Mouse (Mus musculus): Measurements from ENCODE around the gene Axin1.

- TF ChIP-seq MAX (IDR thresholded peaks at IDR 0.05; ENCODE audit: low read length) = no peak
- no peak for TF ChIP-seq PAX5 (IDR thresholded peaks at IDR 0.05; ENCODE audit: low read length)
- TF ChIP-seq JUN (IDR thresholded peaks at IDR 0.05; ENCODE audit: insufficient read depth, low read depth, low read length) = no peak
- no peak for TF ChIP-seq POLR2A (IDR thresholded peaks at IDR 0.05; ENCODE audit: low read depth, low read length)
- TF ChIP-seq EP300 (IDR thresholded peaks at IDR 0.05; ENCODE audit: low read length) = no peak
- no peak for TF ChIP-seq USF1 (IDR thresholded peaks at IDR 0.05; ENCODE audit: low read depth, low read length)
- no peak for TF ChIP-seq MAZ (IDR thresholded peaks at IDR 0.05; ENCODE audit: low read depth, low read length)
Observed at GRCm38 (mm10) chr17:26178611-26179010, 40.1 kb downstream of the Axin1 start.

Measured in CH12.LX (cell line).